Mouse (Mus musculus) liver, adult 2 months (tissue): ENCODE data around the gene Pcgf3. TPM values are rescaled to one million over a fixed set of nuclear protein-coding genes. Genes with fewer than 3 reads are reported as not detected.
"Not testable (repeated sequence)": the region's sequence is repeated elsewhere in the genome, so short reads cannot be mapped to it uniquely, and the experiment has no call there.

Source experiments
- DNase-seq: peaks from one replicate; pipeline ENCODE4 v3.0.0-alpha.2; 2011; ENCODE audit warnings: low read depth, low spot score; ENCODE audit errors: extremely low read depth
- H3K27ac ChIP-seq: fragments of 200-500 bp; replicated peaks from 2 replicates; pipeline ENCODE4 v1.5.1; 2012; ENCODE audit warnings: low read depth, mild to moderate bottlenecking, control low read depth, inconsistent platforms, low read length; ENCODE audit not compliant: insufficient read depth
- H3K27me3 ChIP-seq: fragments of 200-500 bp; 2 replicates; pipeline ENCODE4 v1.6.1; 2012; ENCODE audit warnings: mild to moderate bottlenecking, moderate library complexity, low read length, inconsistent platforms; ENCODE audit not compliant: control insufficient read depth, insufficient read depth
- H3K36me3 ChIP-seq: fragments of 200-500 bp; 2 replicates; pipeline ENCODE4 v1.6.1; 2012; ENCODE audit warnings: low read length, inconsistent platforms; ENCODE audit not compliant: control insufficient read depth, insufficient read depth
- H3K4me1 ChIP-seq: fragments of 200-500 bp; 2 replicates; pipeline ENCODE4 v1.6.1; 2011; ENCODE audit warnings: low read length; ENCODE audit not compliant: control insufficient read depth, insufficient read depth
- H3K4me3 ChIP-seq: fragments of 200-500 bp; 2 replicates; pipeline ENCODE4 v1.5.1; 2011; ENCODE audit warnings: low read depth, mild to moderate bottlenecking, control low read depth, low read length, moderate library complexity; ENCODE audit not compliant: insufficient read depth
- H3K79me2 ChIP-seq: fragments of 200-500 bp; 2 replicates; pipeline ENCODE4 v1.6.1; 2012; ENCODE audit warnings: inconsistent platforms, mild to moderate bottlenecking, low read length, moderate library complexity; ENCODE audit not compliant: control insufficient read depth, insufficient read depth
- H3K9ac ChIP-seq: fragments of 200-500 bp; 2 replicates; pipeline ENCODE4 v1.6.1; 2012; ENCODE audit warnings: low read depth, mild to moderate bottlenecking, control low read depth, inconsistent platforms, low read length
- CTCF ChIP-seq: fragments of 200-500 bp; IDR thresholded peaks from 2 replicates; pipeline ENCODE4 v1.5.1; 2011; ENCODE audit warnings: low read depth, low read length, control low read depth
- POLR2A ChIP-seq: fragments of 200-500 bp; IDR thresholded peaks from 2 replicates; pipeline ENCODE4 v1.6.1; 2011; ENCODE audit warnings: low read length, control low read depth; ENCODE audit not compliant: insufficient read depth; ENCODE audit errors: extremely low read depth
- whole genome bisulfite sequencing: fragments of 180-500 bp; shearing (Covaris S2); methylation state at CpG from one replicate; pipeline ENCODE4 v1.1.7; 2018; 5-methylcytosine and 5-hydroxymethylcytosine counted together
- polyA plus RNA-seq: library from polyadenylated mRNA; depleted of rRNA; stranded (reverse); fragments of >200 nt; gene quantifications from 2 replicates; pipeline ENCODE4 v1.2.3, GENCODE M21; 2012
- total RNA-seq: library from RNA; depleted of rRNA; stranded (reverse); fragments of >200 nt; gene quantifications from 2 replicates; pipeline ENCODE4 v1.2.3, GENCODE M21; 2014

Gene Pcgf3
- total and polyA plus RNA-seq, 2 experiments: 5.6 to 11.4 TPM

DNA sequence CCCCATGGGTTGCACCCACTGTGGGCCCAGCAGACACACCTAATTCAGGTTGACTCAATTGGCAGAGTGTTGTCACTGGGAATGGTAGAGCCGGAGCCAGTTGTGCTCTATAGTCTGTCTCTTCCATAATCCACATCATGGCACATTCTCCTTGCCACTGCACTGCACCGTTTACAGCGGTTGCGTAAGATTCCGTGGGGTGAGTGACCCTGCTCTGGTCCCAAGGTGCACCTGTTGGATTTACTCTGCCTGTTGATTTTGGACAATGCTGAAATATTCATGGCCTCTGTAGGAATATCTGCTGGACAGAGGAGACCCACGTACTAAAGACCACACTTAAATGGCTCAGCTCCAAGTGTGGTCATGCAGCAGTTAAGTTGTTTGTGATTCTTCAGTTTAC is 22.0 kb downstream of the Pcgf3 start:
- peak; percentile 92 for DNase-seq
- no peak overlapping the region for H3K27ac ChIP-seq
- WGBS: 18% methylated on average over 6 of the region's 6 CpGs

DNA sequence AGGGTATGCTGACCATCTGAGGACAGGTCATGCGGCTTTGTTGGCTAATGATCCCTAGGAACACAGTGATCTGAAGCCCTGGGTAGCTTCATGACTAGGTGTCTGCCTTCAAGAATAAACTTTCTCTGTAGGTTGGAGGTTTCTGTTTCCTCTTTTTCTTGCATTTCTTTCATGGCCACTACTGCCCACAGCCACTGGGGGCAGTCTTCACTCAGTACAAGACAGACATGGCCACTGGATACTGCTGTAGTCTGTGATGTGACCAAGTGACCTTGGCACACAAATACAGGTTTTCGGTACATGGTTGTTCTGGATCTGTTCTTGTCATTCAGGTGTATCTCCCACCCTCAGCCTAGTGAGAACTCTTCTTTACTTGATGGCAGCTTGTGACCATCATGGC is 24.2 kb downstream of the Pcgf3 start:
- DNase-seq: no peak
- no peak overlapping the region for H3K27ac ChIP-seq
- peaks cover 32% of the 10 kb centered on the region for H3K36me3 ChIP-seq
- peak; percentile 59; the same call in 1 of the 2 replicates for TF ChIP-seq CTCF
- TF ChIP-seq POLR2A: no peak
- H3K79me2 ChIP-seq: no peaks in the 10 kb centered on the region
- no peak overlapping the region for H3K9ac ChIP-seq
- no peak overlapping the region for H3K4me3 ChIP-seq
- H3K27me3 ChIP-seq: no peaks in the 10 kb centered on the region
- WGBS: 81% methylated on average over 2 of the region's 2 CpGs
- H3K4me1 ChIP-seq: peaks cover 3% of the 10 kb centered on the region

More for the DNA sequence above, 22.0 kb downstream of the Pcgf3 start:
- no peaks in the 10 kb centered on the region for H3K79me2 ChIP-seq
- peaks cover 3% of the 10 kb centered on the region for H3K4me1 ChIP-seq
- no peak overlapping the region for H3K4me3 ChIP-seq
- H3K36me3 ChIP-seq: peaks cover 17% of the 10 kb centered on the region
- no peak for TF ChIP-seq CTCF
- TF ChIP-seq POLR2A: no peak
- H3K9ac ChIP-seq: no peak overlapping the region
- no peaks in the 10 kb centered on the region for H3K27me3 ChIP-seq

DNA sequence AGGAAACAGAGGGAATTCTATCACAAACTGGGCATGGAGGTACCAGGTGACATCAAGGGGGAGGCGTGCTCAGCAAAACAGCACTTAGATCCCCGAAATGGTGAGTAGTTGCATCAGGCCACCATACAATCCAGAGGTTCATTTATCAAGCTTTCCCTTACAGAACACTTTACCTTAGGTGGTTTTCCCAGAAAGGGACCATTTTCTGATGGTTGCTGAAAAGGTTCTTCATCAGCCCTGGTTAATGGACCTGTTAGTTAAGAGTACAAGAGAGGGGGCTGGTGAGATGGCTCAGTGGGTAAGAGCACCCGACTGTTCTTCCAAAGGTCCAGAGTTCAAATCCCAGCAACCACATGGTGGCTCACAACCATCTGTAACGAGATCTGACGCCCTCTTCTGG is 25.1 kb downstream of the Pcgf3 start:
- not testable (repeated sequence) for H3K27ac ChIP-seq, H3K4me3 ChIP-seq, H3K9ac ChIP-seq, DNase-seq, H3K79me2 ChIP-seq, H3K4me1 ChIP-seq, H3K27me3 ChIP-seq
- peaks cover 37% of the 10 kb centered on the region for H3K36me3 ChIP-seq
- WGBS: 91% methylated on average over 5 of the region's 5 CpGs

DNA sequence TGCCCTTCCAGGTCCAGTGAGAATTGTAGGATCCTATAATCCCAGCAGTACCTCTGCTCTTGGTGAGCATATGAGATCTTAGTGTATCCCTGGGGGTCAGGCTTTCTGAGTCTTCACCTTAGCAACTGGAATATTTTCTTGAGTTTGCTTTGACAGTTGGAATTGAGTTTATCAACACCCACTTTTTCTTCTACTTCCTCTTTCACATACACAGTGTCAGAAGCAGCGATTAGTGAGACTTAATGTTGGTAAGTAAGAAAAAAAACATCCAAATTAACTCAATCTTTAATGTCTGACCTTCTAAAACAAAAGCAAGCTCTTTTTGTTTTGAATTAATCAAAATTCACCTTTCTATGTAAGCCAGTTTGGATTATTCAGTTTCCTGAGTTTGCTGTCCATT is 40.5 kb downstream of the Pcgf3 start:
- 76% methylated on average over 1 of the region's 1 CpGs for WGBS
- no peaks in the 10 kb centered on the region for H3K4me1 ChIP-seq
- TF ChIP-seq POLR2A (no peak), CTCF (no peak)
- H3K27ac ChIP-seq: no peak overlapping the region
- no peak overlapping the region for H3K9ac ChIP-seq
- H3K36me3 ChIP-seq: peaks cover 62% of the 10 kb centered on the region
- no peaks in the 10 kb centered on the region for H3K79me2 ChIP-seq
- no peak for DNase-seq
- H3K27me3 ChIP-seq: no peaks in the 10 kb centered on the region
- H3K4me3 ChIP-seq: no peak overlapping the region

DNA sequence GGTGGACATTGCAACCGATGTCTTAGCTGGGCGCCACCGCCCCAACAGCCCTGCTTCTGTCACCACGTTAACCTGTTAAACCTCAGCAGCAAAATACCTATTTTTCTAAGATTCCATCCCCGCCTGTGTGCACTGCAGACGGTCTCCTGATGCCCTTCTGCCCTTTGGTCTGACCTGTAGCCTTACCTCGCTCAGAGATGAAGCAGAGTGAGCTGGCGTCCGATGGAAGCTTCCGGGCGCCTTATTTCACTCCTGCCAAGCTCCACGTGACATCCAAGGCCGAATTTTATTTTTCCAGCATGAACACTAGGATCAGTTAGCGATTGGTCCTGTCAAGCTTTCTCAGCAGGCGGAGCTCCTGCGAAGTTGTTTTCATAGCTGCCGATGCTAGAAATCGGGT is 41.3 kb downstream of the Pcgf3 start:
- no peak overlapping the region for H3K9ac ChIP-seq
- no peak for TF ChIP-seq CTCF
- no peak for TF ChIP-seq POLR2A
- H3K27ac ChIP-seq: no peak overlapping the region
- H3K4me3 ChIP-seq: no peak overlapping the region
- DNase-seq: peak; percentile 40
- WGBS: 74% methylated on average over 18 of the region's 18 CpGs
- no peaks in the 10 kb centered on the region for H3K4me1 ChIP-seq
- H3K36me3 ChIP-seq: peaks cover 55% of the 10 kb centered on the region
- no peaks in the 10 kb centered on the region for H3K27me3 ChIP-seq
- no peaks in the 10 kb centered on the region for H3K79me2 ChIP-seq

GRCm38 (mm10) chr5:108515581-108516361 is 54.7 kb downstream of the Pcgf3 start:
- Histone ChIP-seq H3K9ac (no peak overlapping the region), H3K4me3 (no peak overlapping the region), H3K4me1 (no peaks in the 10 kb centered on the region; the same call in 1 of the 2 replicates), H3K27me3 (no peaks in the 10 kb centered on the region), H3K36me3 (no peaks in the 10 kb centered on the region), H3K27ac (no peak overlapping the region), H3K79me2 (no peaks in the 10 kb centered on the region)
- TF ChIP-seq POLR2A (no peak), CTCF (no peak)
- DNase-seq: no peak
- WGBS: 63% methylated on average over 6 of the region's 6 CpGs
